17 mouse cellular contexts compared by ENCODE assay signal in genomic region chr8:44576314-44576858, GRCm38 (mm10).
DNase-seq lines count a peak whose midpoint lies in the region; ATAC-seq and TF ChIP-seq lines count a peak whose summit lies in the region.
"Had no signal": no experiment of that assay in that cellular context is flagged by ENCODE, and none has a peak within 500 bp of the region (broad histone marks: within the 10 kb centered on the region; RNA-seq: fewer than 3 reads in every experiment).

No protein-coding gene starts in this region.

- no peak for TF ChIP-seq CTCF in intestine, postnatal 0 days (IDR thresholded peaks at IDR 0.05; ENCODE audit: low read depth)

- intact Hi-C loops in gastrocnemius, postnatal 36 days (cut with DNase I) = no loop called here
- intact Hi-C loops in heart, postnatal 25 days (cut with DNase I) = no loop called here

- no peak overlapping the region for H3K27ac ChIP-seq in forebrain, embryonic 11.5 days (ENCODE audit: low read depth, low read length)
- no peak overlapping the region for H3K27ac ChIP-seq in forebrain, embryonic 15.5 days (replicated peaks)
- no peak overlapping the region for H3K27ac ChIP-seq in hindbrain, embryonic 16.5 days (ENCODE audit: low read depth, low read length)
- H3K27ac ChIP-seq in intestine, postnatal 0 days (ENCODE audit: low read depth, low read length) = no peak overlapping the region
- H3K27ac ChIP-seq: kidney, embryonic 15.5 days; neural tube, embryonic 13.5 days had no signal

- H3K4me2 ChIP-seq in forebrain, embryonic 11.5 days (ENCODE audit: low read depth, low read length, severe bottlenecking) = no peak overlapping the region
- no peak overlapping the region for H3K4me2 ChIP-seq in forebrain, embryonic 15.5 days (replicated peaks)
- no peak overlapping the region for H3K4me2 ChIP-seq in hindbrain, embryonic 16.5 days (ENCODE audit: low read length)
- H3K4me2 ChIP-seq in intestine, postnatal 0 days (replicated peaks; ENCODE audit: low read depth) = no peak overlapping the region
- H3K4me2 ChIP-seq: kidney, embryonic 15.5 days; neural tube, embryonic 13.5 days had no signal

- 63% methylated on average over 5 of the region's 5 CpGs for WGBS in forebrain, embryonic 11.5 days
- 54% methylated on average over 5 of the region's 5 CpGs for WGBS in forebrain, embryonic 15.5 days
- WGBS in hindbrain, embryonic 16.5 days = 35% methylated on average over 5 of the region's 5 CpGs
- WGBS in intestine, postnatal 0 days = 82% methylated on average over 5 of the region's 5 CpGs

- no peak overlapping the region for H3K9ac ChIP-seq in forebrain, embryonic 11.5 days (ENCODE audit: low read length)
- no peak overlapping the region for H3K9ac ChIP-seq in forebrain, embryonic 15.5 days (replicated peaks)
- no peak overlapping the region for H3K9ac ChIP-seq in hindbrain, embryonic 16.5 days (ENCODE audit: low read depth, low read length)
- no peak overlapping the region for H3K9ac ChIP-seq in intestine, postnatal 0 days (ENCODE audit: low read depth, low read length)
- H3K9ac ChIP-seq: kidney, embryonic 15.5 days; neural tube, embryonic 13.5 days had no signal

- H3K4me1 ChIP-seq in forebrain, embryonic 11.5 days (replicated peaks; ENCODE audit: control insufficient read depth, insufficient read depth, low read length) = no peaks in the 10 kb centered on the region
- no peaks in the 10 kb centered on the region for H3K4me1 ChIP-seq in forebrain, embryonic 15.5 days
- H3K4me1 ChIP-seq in hindbrain, embryonic 16.5 days (ENCODE audit: control insufficient read depth, insufficient read depth, low read depth, low read length) = no peaks in the 10 kb centered on the region
- no peaks in the 10 kb centered on the region for H3K4me1 ChIP-seq in intestine, postnatal 0 days (replicated peaks; ENCODE audit: control insufficient read depth, insufficient read depth, low read length)
- H3K4me1 ChIP-seq: kidney, embryonic 15.5 days had no signal

- no peaks in the 10 kb centered on the region for H3K36me3 ChIP-seq in forebrain, embryonic 11.5 days (ENCODE audit: control insufficient read depth, insufficient read depth, low read length)
- H3K36me3 ChIP-seq in forebrain, embryonic 15.5 days = no peaks in the 10 kb centered on the region
- no peaks in the 10 kb centered on the region for H3K36me3 ChIP-seq in hindbrain, embryonic 16.5 days (ENCODE audit: control insufficient read depth, insufficient read depth, low read length)
- H3K36me3 ChIP-seq in intestine, postnatal 0 days (ENCODE audit: control insufficient read depth, insufficient read depth) = no peaks in the 10 kb centered on the region
- H3K36me3 ChIP-seq: kidney, embryonic 15.5 days; neural tube, embryonic 13.5 days had no signal

- DNase-seq in forebrain, embryonic 11.5 days (ENCODE audit: low spot score) = no peak
- DNase-seq in retina, postnatal 1 day = peak; percentile 23
- no peak for DNase-seq in retina, embryonic 14.5 days (ENCODE audit: low spot score)
- DNase-seq in gastrocnemius, postnatal 36 days = no peak
- DNase-seq in heart, postnatal 25 days (ENCODE audit: low spot score) = no peak
- DNase-seq: adrenal gland, adult 8-10 months; cerebellum, adult 11-12 months; gastrocnemius, postnatal 25 days; layer of hippocampus, postnatal 36 days; lung, adult 18-20 months; thymus, postnatal 4 days had no signal

- ATAC-seq in forebrain, embryonic 11.5 days (replicated peaks; ENCODE audit: low FRiP score) = 0 out of 2 replicates have a peak, but pooled peaks have one; percentile 55
- no peak for ATAC-seq in forebrain, embryonic 15.5 days (replicated peaks)
- ATAC-seq in hindbrain, embryonic 16.5 days = peak; percentile 56
- no peak for ATAC-seq in intestine, postnatal 0 days
- ATAC-seq: inflammation-experienced regulatory T-cells, adult 6 months had no signal

- no peaks in the 10 kb centered on the region for H3K9me3 ChIP-seq in forebrain, embryonic 11.5 days (ENCODE audit: control insufficient read depth, low read length)
- H3K9me3 ChIP-seq in forebrain, embryonic 15.5 days = no peaks in the 10 kb centered on the region
- no peaks in the 10 kb centered on the region for H3K9me3 ChIP-seq in hindbrain, embryonic 16.5 days (ENCODE audit: control insufficient read depth, low read length)
- no peaks in the 10 kb centered on the region for H3K9me3 ChIP-seq in intestine, postnatal 0 days (ENCODE audit: control insufficient read depth)
- H3K9me3 ChIP-seq: kidney, embryonic 15.5 days; neural tube, embryonic 13.5 days had no signal

- H3K27me3 ChIP-seq in forebrain, embryonic 11.5 days (ENCODE audit: control insufficient read depth, insufficient read depth, low read length) = no peaks in the 10 kb centered on the region
- H3K27me3 ChIP-seq in forebrain, embryonic 15.5 days = no peaks in the 10 kb centered on the region
- H3K27me3 ChIP-seq in hindbrain, embryonic 16.5 days (replicated peaks; ENCODE audit: control insufficient read depth, insufficient read depth, low read length) = no peaks in the 10 kb centered on the region
- no peaks in the 10 kb centered on the region for H3K27me3 ChIP-seq in intestine, postnatal 0 days (replicated peaks; ENCODE audit: control insufficient read depth, insufficient read depth, low read length)
- H3K27me3 ChIP-seq: kidney, embryonic 15.5 days; neural tube, embryonic 13.5 days had no signal

- no peak overlapping the region for H3K4me3 ChIP-seq in forebrain, embryonic 11.5 days (ENCODE audit: low read depth, low read length)
- H3K4me3 ChIP-seq in forebrain, embryonic 15.5 days = no peak overlapping the region
- H3K4me3 ChIP-seq in hindbrain, embryonic 16.5 days (ENCODE audit: low read length) = no peak overlapping the region
- H3K4me3 ChIP-seq in intestine, postnatal 0 days (ENCODE audit: low read depth, low read length) = no peak overlapping the region
- H3K4me3 ChIP-seq: kidney, embryonic 15.5 days; neural tube, embryonic 13.5 days had no signal

Comparison
In these comparisons a context has a peak if more than half of its experiments do, and no peak if none do; other contexts are left out.
1. ATAC-seq: peak in forebrain, embryonic 11.5 days (single experiment) and hindbrain, embryonic 16.5 days (single experiment); none in forebrain, embryonic 15.5 days (single experiment) and intestine, postnatal 0 days (single experiment).